Mouse (Mus musculus) bone marrow macrophage, adult 2 months (primary cell): ENCODE results near the gene Fam131c. TPM values are rescaled to one million over a fixed set of nuclear protein-coding genes. Genes with fewer than 3 reads are reported as not detected.

Source experiments
- H3K27ac ChIP-seq: 2 replicates; pipeline ENCODE4 v1.5.1; 2012; ENCODE audit warnings: low read depth, low read length; ENCODE audit not compliant: insufficient read depth
- H3K4me1 ChIP-seq: 2 replicates; pipeline ENCODE4 v1.6.1; 2012; ENCODE audit warnings: low read length; ENCODE audit not compliant: control insufficient read depth, insufficient read depth
- H3K4me3 ChIP-seq: 2 replicates; pipeline ENCODE4 v1.5.1; 2012; ENCODE audit warnings: mild to moderate bottlenecking, low read length, moderate library complexity; ENCODE audit not compliant: insufficient read depth
- CTCF ChIP-seq: IDR thresholded peaks from 2 replicates; pipeline ENCODE4 v1.5.1; 2012; ENCODE audit warnings: low read depth, mild to moderate bottlenecking, low read length, moderate library complexity
- POLR2A ChIP-seq: IDR thresholded peaks from 2 replicates; pipeline ENCODE4 v1.6.1; 2012; ENCODE audit warnings: mild to moderate bottlenecking, low read depth, low read length, borderline replicate concordance
- polyA plus RNA-seq: library from polyadenylated mRNA; stranded (reverse); fragments of >200 nt; gene quantifications from 2 replicates; pipeline ENCODE4 v1.2.4, GENCODE M21; 2012; ENCODE audit not compliant: missing spikeins, insufficient read depth, insufficient read length

The Fam131c gene
- polyA plus RNA-seq, 1 experiment: not detected

GRCm38 (mm10) chr4:141335263-141335796 lies 32.7 kb upstream of the Fam131c start:
- H3K4me1 ChIP-seq: no peaks in the 10 kb centered on the region
- no peak overlapping the region for H3K27ac ChIP-seq
- no peak overlapping the region for H3K4me3 ChIP-seq
- TF ChIP-seq POLR2A (no peak), CTCF (no peak)

- TF ChIP-seq CTCF (no peak), POLR2A (no peak)
Measured at GRCm38 (mm10) chr4:141336196-141336595, 31.8 kb upstream of the Fam131c start.

DNA sequence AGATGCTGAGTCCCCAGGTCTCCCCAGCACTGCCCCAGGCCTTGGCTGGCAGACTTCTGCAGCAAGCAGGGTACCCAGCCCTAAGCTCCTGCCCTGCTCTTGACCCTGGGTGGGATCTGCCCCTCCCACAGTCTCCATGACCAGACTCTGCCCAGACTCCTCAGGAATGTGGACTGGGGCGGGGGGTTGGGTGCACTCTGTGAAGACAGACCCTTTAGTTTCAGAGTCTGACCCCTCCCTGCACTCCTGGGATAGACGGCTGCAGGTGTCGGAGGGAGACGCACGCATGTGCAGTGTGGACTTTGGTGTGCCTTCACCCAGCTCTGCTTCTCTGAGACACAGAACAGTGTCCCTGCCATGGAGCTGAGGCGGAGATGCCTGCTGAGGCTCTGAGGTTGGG lies 30.0 kb upstream of the Fam131c start:
- H3K4me3 ChIP-seq: no peak overlapping the region
- TF ChIP-seq CTCF (no peak), POLR2A (no peak)
- H3K4me1 ChIP-seq: no peaks in the 10 kb centered on the region
- no peak overlapping the region for H3K27ac ChIP-seq

More at GRCm38 (mm10) chr4:141336196-141336595, 31.8 kb upstream of the Fam131c start:
- Histone ChIP-seq H3K4me3 (no peak overlapping the region), H3K27ac (no peak overlapping the region), H3K4me1 (no peaks in the 10 kb centered on the region)

GRCm38 (mm10) chr4:141338853-141339252 lies 29.2 kb upstream of the Fam131c start:
- Histone ChIP-seq H3K27ac (no peak overlapping the region), H3K4me1 (no peaks in the 10 kb centered on the region), H3K4me3 (no peak overlapping the region)
- TF ChIP-seq POLR2A (no peak), CTCF (no peak)

- TF ChIP-seq POLR2A (no peak), CTCF (no peak)
- Histone ChIP-seq H3K27ac (no peak overlapping the region), H3K4me3 (no peak overlapping the region), H3K4me1 (no peaks in the 10 kb centered on the region)
Measured at GRCm38 (mm10) chr4:141341477-141341876, 26.5 kb upstream of the Fam131c start.

DNA sequence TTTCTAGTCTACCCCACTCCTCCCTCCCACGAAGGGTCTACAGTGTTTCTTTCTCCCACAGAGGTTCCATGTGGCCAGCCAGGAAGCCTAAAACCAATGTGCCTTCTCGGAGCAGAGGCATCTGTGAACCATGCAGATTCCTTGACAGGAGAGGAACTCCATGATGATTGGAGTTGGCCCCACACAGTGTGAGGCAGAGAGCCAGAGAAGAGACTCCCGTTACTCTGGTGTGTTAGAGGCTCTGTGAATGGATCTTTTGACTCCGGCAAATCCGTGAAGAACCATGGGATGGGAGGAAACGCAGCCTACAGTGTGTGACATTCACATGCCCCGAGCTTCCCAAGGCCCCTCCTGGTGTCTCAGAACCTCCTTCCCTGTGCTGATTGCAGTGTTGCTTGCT lies 24.5 kb upstream of the Fam131c start:
- H3K4me3 ChIP-seq: no peak overlapping the region
- TF ChIP-seq CTCF (no peak), POLR2A (no peak)
- no peak overlapping the region for H3K27ac ChIP-seq

DNA sequence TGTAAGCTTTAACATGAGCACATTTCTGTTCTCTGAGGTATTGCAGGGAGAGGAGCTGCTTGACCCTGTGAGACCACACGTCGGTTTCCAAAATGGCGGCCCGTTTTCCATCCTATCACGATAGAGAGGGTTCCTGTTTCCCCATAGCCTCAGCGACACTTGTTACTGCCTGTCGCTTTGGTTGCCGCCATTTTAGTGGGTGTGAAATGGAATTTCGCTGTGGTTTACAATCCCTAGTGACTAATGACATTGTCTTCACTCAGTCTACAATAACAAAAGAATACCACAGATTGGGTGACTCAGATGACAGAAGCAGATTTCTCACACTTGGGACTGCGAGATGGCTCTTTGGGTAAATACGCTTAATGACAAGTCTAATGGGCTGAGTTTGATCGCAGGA lies 22.8 kb upstream of the Fam131c start:
- Histone ChIP-seq H3K4me1 (no peaks in the 10 kb centered on the region; the same call in 1 of the 2 replicates), H3K4me3 (no peak overlapping the region), H3K27ac (no peak overlapping the region)
- TF ChIP-seq POLR2A (no peak), CTCF (no peak)

More for the DNA sequence above, 24.5 kb upstream of the Fam131c start:
- H3K4me1 ChIP-seq: no peaks in the 10 kb centered on the region; the same call in 1 of the 2 replicates

DNA sequence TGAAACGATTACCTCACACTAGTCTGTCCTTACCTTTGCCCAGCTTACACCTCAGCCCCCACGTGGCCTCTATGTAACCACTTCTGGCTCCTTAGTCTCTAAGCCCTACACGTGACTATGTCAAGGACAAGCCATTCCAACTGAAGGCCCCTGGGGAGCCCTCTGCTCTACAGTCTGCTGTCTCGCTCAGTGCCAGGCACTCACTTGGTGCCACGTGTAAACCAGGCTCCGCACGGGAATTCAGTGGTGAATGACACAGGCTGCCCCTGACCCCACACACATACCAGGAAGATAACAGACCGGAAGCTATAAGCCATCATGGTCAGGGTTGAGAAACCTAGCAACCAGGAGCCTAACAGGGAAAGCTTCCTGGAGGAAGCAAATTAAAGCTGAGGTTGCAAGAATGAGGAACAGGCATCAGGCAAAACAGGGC lies 20.6 kb upstream of the Fam131c start:
- no peak for TF ChIP-seq CTCF
- no peak for TF ChIP-seq POLR2A
- Histone ChIP-seq H3K4me3 (no peak overlapping the region), H3K4me1 (no peaks in the 10 kb centered on the region; the same call in 1 of the 2 replicates), H3K27ac (no peak overlapping the region)

DNA sequence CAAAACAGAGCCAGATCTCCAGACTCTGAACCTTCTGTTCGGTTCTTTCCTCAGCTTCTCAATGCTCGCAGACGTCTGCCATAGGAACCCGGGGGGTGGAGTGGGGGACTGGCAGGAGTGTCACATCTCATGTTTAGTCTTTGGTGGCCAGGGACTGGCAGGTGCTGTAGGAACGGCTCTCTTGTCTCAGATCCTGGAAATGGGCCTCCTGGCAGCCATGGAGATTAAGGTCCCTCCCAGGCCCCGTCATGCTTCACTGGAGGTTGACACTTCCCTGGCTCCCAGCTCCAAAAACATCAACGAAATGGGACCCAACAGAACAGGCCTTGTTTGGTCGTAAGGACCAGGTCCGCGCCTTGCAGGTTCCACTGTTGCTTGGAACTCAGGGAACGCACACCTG lies 19.4 kb upstream of the Fam131c start:
- no peaks in the 10 kb centered on the region; the same call in 1 of the 2 replicates for H3K4me1 ChIP-seq
- TF ChIP-seq CTCF: no peak
- TF ChIP-seq POLR2A: no peak
- H3K27ac ChIP-seq: no peak overlapping the region
- no peak overlapping the region for H3K4me3 ChIP-seq

DNA sequence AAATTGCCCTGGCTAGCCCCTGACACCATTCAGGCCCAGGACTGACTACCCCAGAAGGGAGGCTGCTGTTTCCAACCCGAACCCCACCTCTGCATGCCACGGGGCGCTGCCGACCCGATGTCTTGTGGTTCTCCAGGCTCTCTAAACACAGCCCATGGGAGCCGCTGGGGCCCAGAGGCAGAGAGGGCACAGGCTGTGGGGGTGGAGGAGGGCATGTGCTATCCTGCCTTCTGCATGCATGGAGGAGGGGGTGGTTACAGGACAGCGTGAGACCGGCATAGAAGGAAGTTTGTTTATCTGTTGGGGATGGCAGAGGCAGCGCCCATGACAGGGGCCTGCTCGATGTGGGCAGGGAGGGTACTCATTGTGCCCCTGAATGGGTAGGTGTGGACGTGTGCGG lies 18.0 kb upstream of the Fam131c start:
- TF ChIP-seq CTCF: no peak
- H3K4me1 ChIP-seq: no peaks in the 10 kb centered on the region; the same call in 1 of the 2 replicates
- H3K4me3 ChIP-seq: no peak overlapping the region
- H3K27ac ChIP-seq: no peak overlapping the region

GRCm38 (mm10) chr4:141351972-141352371 lies 16.0 kb upstream of the Fam131c start:
- Histone ChIP-seq H3K27ac (no peak overlapping the region), H3K4me1 (no peaks in the 10 kb centered on the region; the same call in 1 of the 2 replicates), H3K4me3 (no peak overlapping the region)
- TF ChIP-seq POLR2A: no peak
